Mouse (Mus musculus) liver, embryonic 11.5 days (tissue): ENCODE measurements around the gene Gm7137. TPM values are rescaled to one million over a fixed set of nuclear protein-coding genes. Genes with fewer than 3 reads are reported as not detected.
"Not testable (repeated sequence)": the region's sequence is repeated elsewhere in the genome, so short reads cannot be mapped to it uniquely, and the experiment has no call there.

Experiments
- ATAC-seq: fragments of 200-750 bp; cut with Nextera tagmentation; replicated peaks from 2 replicates; pipeline ENCODE4 v1.8.0; 2017; ENCODE audit warnings: moderate number of reproducible peaks, mild to moderate bottlenecking, moderate TSS enrichment, moderate library complexity; ENCODE audit not compliant: low FRiP score
- DNase-seq: peaks from one replicate; pipeline ENCODE4 v3.0.0-alpha.2; 2017; ENCODE audit warnings: low spot score
- H3K27ac ChIP-seq: fragments of 300-500 bp; sonication (generic); 2 replicates; pipeline ENCODE4 v1.5.1; 2014; ENCODE audit warnings: mild to moderate bottlenecking, low read depth, low read length, control low read depth
- H3K27me3 ChIP-seq: fragments of 300-500 bp; sonication (generic); replicated peaks from 2 replicates; pipeline ENCODE4 v1.6.1; 2014; ENCODE audit warnings: low read length, mixed read lengths; ENCODE audit not compliant: control insufficient read depth, insufficient read depth
- H3K36me3 ChIP-seq: fragments of 300-500 bp; sonication (generic); 2 replicates; pipeline ENCODE4 v1.6.1; 2014; ENCODE audit warnings: mild to moderate bottlenecking, low read length, moderate library complexity, mixed read lengths; ENCODE audit not compliant: control insufficient read depth, insufficient read depth
- H3K4me1 ChIP-seq: fragments of 300-500 bp; sonication (generic); replicated peaks from 2 replicates; pipeline ENCODE4 v1.6.1; 2014; ENCODE audit warnings: low read length, mixed read lengths; ENCODE audit not compliant: control insufficient read depth, insufficient read depth
- H3K4me2 ChIP-seq: fragments of 300-500 bp; sonication (generic); 2 replicates; pipeline ENCODE4 v1.6.1; 2014; ENCODE audit warnings: mild to moderate bottlenecking, control low read depth, moderate library complexity
- H3K4me3 ChIP-seq: fragments of 300-500 bp; sonication (generic); 2 replicates; pipeline ENCODE4 v1.5.1; 2014; ENCODE audit warnings: low read depth, low read length, control low read depth
- H3K9ac ChIP-seq: fragments of 300-500 bp; sonication (generic); 2 replicates; pipeline ENCODE4 v1.6.1; 2014; ENCODE audit warnings: low read depth, low read length, control low read depth
- H3K9me3 ChIP-seq: fragments of 300-500 bp; sonication (generic); 2 replicates; pipeline ENCODE4 v1.6.1; 2016; ENCODE audit warnings: low read length, inconsistent platforms, mixed read lengths; ENCODE audit not compliant: control insufficient read depth
- WGBS: fragments of 180-500 bp; shearing (Covaris S2); extraction: QIAGEN DNeasy Blood & Tissue Kit; methylation state at CpG from one replicate; pipeline ENCODE4 v1.1.7; 2014; 5-methylcytosine and 5-hydroxymethylcytosine counted together
- polyA plus RNA-seq: library from polyadenylated mRNA; unstranded; fragments of >200 nt; fragmentation: Nextera tagmentation; extraction: Ambion mirVana; gene quantifications from 2 replicates; pipeline ENCODE4 v1.2.1, GENCODE M21; 2014

The Gm7137 gene
- polyA plus RNA-seq, 1 experiment from 2014 or later: not detected

DNA sequence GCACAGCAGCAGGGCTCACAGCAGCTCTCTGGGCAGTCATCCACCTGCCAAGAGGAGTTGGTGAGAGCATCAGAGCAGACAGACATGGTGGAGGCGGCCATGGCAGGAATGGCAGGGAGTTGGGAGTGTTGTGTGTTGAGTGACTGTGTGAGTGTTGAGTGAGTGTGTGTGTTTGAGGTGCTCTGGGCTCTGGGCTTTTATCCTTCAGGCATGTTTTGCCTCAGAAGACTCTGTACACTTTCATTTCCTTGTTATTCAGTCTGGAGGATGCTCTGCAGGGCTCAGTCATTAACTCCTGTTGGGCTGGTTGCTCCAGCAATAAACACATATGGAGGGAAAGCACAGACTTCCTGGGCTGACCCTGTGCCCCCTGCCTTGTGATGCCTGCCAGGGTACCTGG, 16.8 kb downstream of the Gm7137 start, which contains the start of gene Gm3238:
Gene Gm3238, minus strand, starts transcription at position 101 of the 400 bp plus-strand sequence.
- DNase-seq, H3K27me3 ChIP-seq, H3K4me3 ChIP-seq, H3K9ac ChIP-seq, H3K27ac ChIP-seq, H3K4me1 ChIP-seq, H3K36me3 ChIP-seq, H3K4me2 ChIP-seq, ATAC-seq, H3K9me3 ChIP-seq: not testable (repeated sequence)
- 20% methylated on average over 1 of the region's 1 CpGs for WGBS

DNA sequence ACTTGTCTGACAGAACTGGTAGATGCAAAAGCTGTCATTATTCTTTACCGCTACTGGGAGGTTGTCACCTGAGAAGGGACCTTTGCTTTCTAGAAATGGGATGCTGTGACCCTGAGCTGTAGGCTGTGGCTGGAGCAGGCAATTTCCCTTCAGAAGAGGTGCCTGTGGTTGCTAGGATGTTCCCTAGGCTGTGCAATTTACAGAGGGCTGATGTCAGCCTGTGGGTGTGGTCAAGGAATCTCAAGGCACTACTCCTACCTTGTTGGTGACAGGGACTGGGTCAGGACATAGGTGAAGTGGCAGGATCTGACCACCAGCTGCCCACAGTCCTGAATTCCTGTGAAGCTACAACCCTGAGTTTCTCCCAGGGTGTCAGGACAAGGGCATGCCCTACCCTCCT, 18.3 kb downstream of the Gm7137 start:
- ATAC-seq: no peak
- WGBS: 62% methylated on average over 1 of the region's 1 CpGs
- Histone ChIP-seq H3K4me1 (no peaks in the 10 kb centered on the region), H3K9ac (no peak overlapping the region), H3K4me2 (no peak overlapping the region), H3K27me3 (no peaks in the 10 kb centered on the region), H3K36me3 (no peaks in the 10 kb centered on the region), H3K27ac (no peak overlapping the region), H3K4me3 (no peak overlapping the region), H3K9me3 (no peaks in the 10 kb centered on the region)
- no peak for DNase-seq

GRCm38 (mm10) chr10:77759582-77759981, 28.4 kb downstream of the Gm7137 start, which contains the start of gene Gm3233:
Gm3233 (minus strand) TSS chr10:77759682.
- not testable (repeated sequence) for H3K9ac ChIP-seq, H3K4me1 ChIP-seq, H3K36me3 ChIP-seq, DNase-seq, H3K27ac ChIP-seq, H3K9me3 ChIP-seq, H3K27me3 ChIP-seq, ATAC-seq, H3K4me3 ChIP-seq, H3K4me2 ChIP-seq
- WGBS: no CpG with 5 or more reads among the region's 1 CpGs

GRCm38 (mm10) chr10:77753448-77753847, 34.6 kb downstream of the Gm7137 start:
- Histone ChIP-seq H3K4me2 (no peak overlapping the region), H3K9me3 (no peaks in the 10 kb centered on the region), H3K27ac (no peak overlapping the region), H3K4me3 (no peak overlapping the region), H3K9ac (no peak overlapping the region), H3K36me3 (no peaks in the 10 kb centered on the region), H3K4me1 (no peaks in the 10 kb centered on the region), H3K27me3 (no peaks in the 10 kb centered on the region)
- ATAC-seq (no peak), DNase-seq (no peak)

DNA sequence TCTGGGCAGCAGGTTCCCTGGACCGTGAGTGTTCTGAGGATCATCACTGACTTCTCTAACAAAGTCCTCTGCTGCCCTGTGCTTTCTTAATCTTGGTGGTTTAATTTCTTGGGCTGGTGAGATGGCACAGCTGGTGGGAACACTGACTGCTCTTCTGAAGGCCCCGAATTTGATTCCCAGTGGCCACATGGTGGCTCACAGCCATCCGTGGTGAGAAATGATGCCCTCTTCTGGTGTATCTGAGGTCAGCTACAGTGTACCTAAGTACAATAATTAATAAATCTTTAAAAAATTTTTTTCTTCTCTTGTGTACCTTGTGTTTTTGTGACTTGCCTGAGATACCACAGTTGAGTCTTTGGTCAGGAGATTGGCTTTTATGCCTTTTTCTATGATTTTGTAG, 35.7 kb downstream of the Gm7137 start:
- 53% methylated on average over 3 of the region's 3 CpGs for WGBS
- H3K4me2 ChIP-seq, H3K27me3 ChIP-seq, H3K27ac ChIP-seq, H3K36me3 ChIP-seq, H3K9me3 ChIP-seq, H3K4me1 ChIP-seq, DNase-seq, H3K9ac ChIP-seq, ATAC-seq, H3K4me3 ChIP-seq: not testable (repeated sequence)

DNA sequence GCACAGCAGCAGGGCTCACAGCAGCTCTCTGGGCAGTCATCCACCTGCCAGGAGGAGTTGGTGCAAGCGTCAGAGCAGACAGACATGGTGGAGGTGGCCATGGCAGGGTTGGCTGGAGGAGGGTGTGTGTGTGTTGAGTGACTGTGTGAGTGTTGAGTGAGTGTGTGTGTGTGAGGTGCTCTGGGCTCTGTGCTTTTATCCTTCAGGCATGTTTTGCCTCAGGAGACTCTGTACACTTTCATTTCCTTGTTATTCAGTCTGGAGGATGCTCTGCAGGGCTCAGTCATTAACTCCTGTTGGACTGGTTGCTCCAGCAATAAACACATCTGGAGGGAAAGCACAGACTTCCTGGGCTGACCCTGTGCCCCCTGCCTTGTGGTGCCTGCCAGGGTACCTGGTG, 36.7 kb downstream of the Gm7137 start, which contains the start of gene Gm9736:
Gene Gm9736, minus strand, starts transcription at position 101 of the 400 bp plus-strand sequence.
- 50% methylated on average over 1 of the region's 1 CpGs for WGBS
- not testable (repeated sequence) for H3K4me1 ChIP-seq, ATAC-seq

DNA sequence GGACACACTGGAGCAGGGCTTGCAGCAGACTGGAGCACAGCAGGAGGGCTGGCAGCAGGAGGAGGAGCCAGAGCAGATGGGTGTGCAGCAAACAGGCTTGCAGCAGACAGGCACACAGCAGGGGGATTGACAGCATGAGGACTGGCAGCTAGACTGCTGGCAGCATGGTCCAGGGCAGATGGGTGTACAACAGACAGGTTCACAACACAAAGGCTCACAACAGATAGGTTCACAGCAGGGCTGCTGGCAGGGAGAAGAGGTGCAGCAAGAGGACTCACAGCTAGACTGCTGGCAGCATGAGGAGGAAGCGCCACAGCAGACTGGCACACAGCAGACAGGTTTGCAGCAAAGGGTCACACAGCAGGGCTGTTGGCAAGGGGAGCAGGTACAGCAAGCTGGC, 37.3 kb downstream of the Gm7137 start:
- WGBS: 75% methylated on average over 1 of the region's 1 CpGs
- H3K4me2 ChIP-seq, H3K4me1 ChIP-seq, H3K9me3 ChIP-seq, DNase-seq, H3K4me3 ChIP-seq, H3K27ac ChIP-seq, ATAC-seq, H3K27me3 ChIP-seq, H3K9ac ChIP-seq, H3K36me3 ChIP-seq: not testable (repeated sequence)

More for the DNA sequence above, 36.7 kb downstream of the Gm7137 start, which contains the start of gene Gm9736:
- H3K27me3 ChIP-seq, H3K9me3 ChIP-seq, H3K27ac ChIP-seq, H3K4me3 ChIP-seq, H3K4me2 ChIP-seq, H3K9ac ChIP-seq, DNase-seq, H3K36me3 ChIP-seq: not testable (repeated sequence)

- H3K9me3 ChIP-seq, ATAC-seq, H3K36me3 ChIP-seq, DNase-seq, H3K27ac ChIP-seq, H3K4me3 ChIP-seq, H3K9ac ChIP-seq, H3K27me3 ChIP-seq, H3K4me2 ChIP-seq, H3K4me1 ChIP-seq: not testable (repeated sequence)
- 51% methylated on average over 4 of the region's 5 CpGs for WGBS
Observed at GRCm38 (mm10) chr10:77741924-77742688, 45.9 kb downstream of the Gm7137 start, which contains the start of gene Gm18596. Gm18596 (minus strand) TSS chr10:77742638.

DNA sequence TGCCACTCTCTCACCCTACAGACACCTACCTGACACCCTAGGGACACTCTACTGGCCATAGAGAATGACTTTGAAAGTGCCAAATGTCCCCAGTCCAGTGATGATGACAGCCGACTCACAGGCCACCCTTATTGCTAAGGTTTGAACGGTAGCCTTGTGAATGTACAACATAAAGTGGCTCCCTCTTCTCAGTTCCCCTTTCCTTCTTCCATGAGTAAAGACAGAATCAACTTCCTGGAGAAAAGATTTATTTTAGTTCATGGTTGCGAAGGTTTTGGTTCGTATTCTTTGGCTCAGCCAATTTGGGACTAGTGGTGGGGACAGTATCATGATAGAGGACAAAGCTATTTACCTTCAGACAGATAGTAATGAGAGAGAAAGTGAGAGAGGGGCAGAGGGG, 49.1 kb downstream of the Gm7137 start:
- ATAC-seq: no peak
- H3K9me3 ChIP-seq: peaks cover 7% of the 10 kb centered on the region; the same call in 1 of the 2 replicates
- H3K27me3 ChIP-seq: no peaks in the 10 kb centered on the region; the same call in 1 of the 2 replicates
- no peak overlapping the region for H3K4me3 ChIP-seq
- WGBS: 83% methylated on average over 4 of the region's 4 CpGs
- no peak for DNase-seq
- no peaks in the 10 kb centered on the region for H3K4me1 ChIP-seq
- no peak overlapping the region for H3K27ac ChIP-seq
- no peak overlapping the region for H3K9ac ChIP-seq
- no peak overlapping the region for H3K4me2 ChIP-seq
- no peaks in the 10 kb centered on the region for H3K36me3 ChIP-seq
